Comparison of ENCODE assay signal across 8 mouse cellular contexts in the genomic region with DNA sequence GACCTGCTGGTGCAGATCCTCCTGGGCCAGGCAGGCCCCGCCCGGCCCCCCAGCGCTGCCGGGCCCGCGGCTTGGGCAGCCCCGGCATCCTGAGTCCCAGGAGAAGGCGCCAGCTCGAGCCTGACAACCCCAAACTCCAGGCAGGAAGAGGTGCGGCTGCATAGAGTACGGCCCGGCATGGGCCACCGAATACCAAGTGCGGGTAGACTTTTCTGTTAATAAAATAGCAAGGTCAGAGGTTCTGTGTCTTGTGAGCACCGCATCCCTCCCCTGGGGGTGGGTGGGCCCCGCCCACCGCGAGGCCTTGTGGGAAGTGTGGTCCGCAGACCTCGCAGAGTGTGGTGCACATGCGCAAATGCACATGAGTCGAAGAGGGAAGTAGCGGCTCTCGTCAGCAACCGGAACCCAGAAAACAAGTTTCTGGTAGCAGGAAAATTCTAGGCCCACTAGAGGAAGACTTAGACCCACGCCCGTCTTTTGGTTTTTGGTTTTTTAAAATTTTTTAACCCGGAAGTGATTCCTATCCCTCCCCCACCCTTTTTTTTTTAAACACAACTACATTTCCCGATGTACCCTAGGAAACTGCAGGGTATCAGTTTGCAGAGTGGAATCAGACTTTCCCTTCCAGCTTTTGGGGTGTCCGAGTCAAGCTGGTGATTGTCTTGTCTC. TPM values are rescaled to one million over a fixed set of nuclear protein-coding genes. Genes with fewer than 3 reads are reported as not detected.
DNase-seq lines count a peak whose midpoint lies in the region; ATAC-seq lines count a peak whose summit lies in the region.

No protein-coding gene starts in this region.

- H3K9me3 ChIP-seq in hindbrain, embryonic 16.5 days (ENCODE audit: control insufficient read depth, low read length), result no peaks in the 10 kb centered on the region

- peak overlapping the region; percentile 52; the same call in 1 of the 2 replicates for H3K27ac ChIP-seq in hindbrain, embryonic 16.5 days (ENCODE audit: low read depth, low read length)
- peak overlapping the region; percentile 86 for H3K27ac ChIP-seq in macrophage

- H3K4me3 ChIP-seq in hindbrain, embryonic 16.5 days (ENCODE audit: low read length), result peak overlapping the region; percentile 56
- peak overlapping the region; percentile 49 for H3K4me3 ChIP-seq in macrophage (ENCODE audit: inconsistent target)

- no peaks in the 10 kb centered on the region; the same call in 1 of the 2 replicates for H3K27me3 ChIP-seq in hindbrain, embryonic 16.5 days (replicated peaks; ENCODE audit: control insufficient read depth, insufficient read depth, low read length)

- WGBS in hindbrain, embryonic 16.5 days, result under 1% methylated on average over 30 of the region's 30 CpGs
- WGBS in macrophage (ENCODE audit: missing documents), result 3% methylated on average over 30 of the region's 30 CpGs

- H3K4me2 ChIP-seq in hindbrain, embryonic 16.5 days (ENCODE audit: low read length), result peak overlapping the region; percentile 83

- peak; percentile 95 for DNase-seq in T-cell, adult 2 months (ENCODE audit: low spot score)
- DNase-seq in cerebellum, postnatal 36 days, result peak; percentile 90 to 93
- peak; percentile 96 for DNase-seq in gastrocnemius, adult 18-20 months (ENCODE audit: low spot score)
- DNase-seq in left cerebral cortex, adult 18-20 months (ENCODE audit: low spot score in 2 of 2), result peak; percentile 91 to 92
- peak; percentile 93 for DNase-seq in right cerebral cortex, adult 18-20 months
- peak; percentile 67 for DNase-seq in urinary bladder, postnatal 10 days (ENCODE audit: low spot score)

- peak; percentile 84 for ATAC-seq in hindbrain, embryonic 16.5 days

- H3K4me1 ChIP-seq in hindbrain, embryonic 16.5 days (ENCODE audit: control insufficient read depth, insufficient read depth, low read depth, low read length), result peaks cover 16% of the 10 kb centered on the region

- no peaks in the 10 kb centered on the region; the same call in 1 of the 2 replicates for H3K36me3 ChIP-seq in hindbrain, embryonic 16.5 days (ENCODE audit: control insufficient read depth, insufficient read depth, low read length)
- H3K36me3 ChIP-seq in macrophage (ENCODE audit: inconsistent target), result no peaks in the 10 kb centered on the region; the same call in 1 of the 2 replicates

- peak overlapping the region; percentile 76 for H3K9ac ChIP-seq in hindbrain, embryonic 16.5 days (ENCODE audit: low read depth, low read length)

- H3K79me2 ChIP-seq in macrophage (ENCODE audit: inconsistent target), result peaks cover 18% of the 10 kb centered on the region; the same call in 1 of the 2 replicates

RNA-seq across cellular contexts. Expression of a gene that starts 3.4 kb away (rescaled TPM):
- not detected for total RNA-seq in gastrocnemius, adult 18-20 months (2021)
- polyA plus RNA-seq in hindbrain, embryonic 16.5 days (2015; fragmentation: Nextera tagmentation; extraction: Ambion mirVana), result 0.90 and 0.94 TPM in 2 replicates
- total RNA-seq in left cerebral cortex, adult 18-20 months (2021), result under 1 TPM; 0.42 to 0.53 TPM
- 1 to 10 TPM in 6 of 26 experiments, under 1 TPM in 2, not detected in 18; 0.68 to 3.9 (median 1.9) TPM for total RNA-seq in macrophage (2018; cell fraction: chromatin; rRNA removed)
- total RNA-seq in macrophage (2018; cell fraction: cytosol; rRNA removed), result under 1 TPM in 1 of 26 experiments, not detected in 25; 0.22 TPM
- 1 to 10 TPM in 8 of 26 experiments, under 1 TPM in 2, not detected in 16; 0.68 to 3.8 (median 1.3) TPM for total RNA-seq in macrophage (2018; cell fraction: nucleus; rRNA removed)
- polyA plus RNA-seq in macrophage (2018), result not detected in 3 replicates

RNA-seq across cellular contexts. Expression of a gene that starts 7.2 kb away (rescaled TPM):
- 10 to 100 TPM; 12.3 to 16.9 TPM for total RNA-seq in gastrocnemius, adult 18-20 months (2021)
- polyA plus RNA-seq in hindbrain, embryonic 16.5 days (2015; fragmentation: Nextera tagmentation; extraction: Ambion mirVana), result 5.9 and 6.2 TPM in 2 replicates
- 10 to 100 TPM; 45.1 to 45.4 TPM for total RNA-seq in left cerebral cortex, adult 18-20 months (2021)
- total RNA-seq in macrophage (2018; cell fraction: chromatin; rRNA removed), result 100 to 1,000 TPM in 2 of 26 experiments, 10 to 100 TPM in 21, 1 to 10 TPM in 3; 6.4 to 119 (median 41.6) TPM
- 10 to 100 TPM; 10.9 to 33.8 (median 25.4) TPM for total RNA-seq in macrophage (2018; cell fraction: cytosol; rRNA removed)
- 10 to 100 TPM; 12.1 to 87.1 (median 40.9) TPM for total RNA-seq in macrophage (2018; cell fraction: nucleus; rRNA removed)
- 25.5 to 39.0 TPM (median 26.7 TPM) in 3 replicates for polyA plus RNA-seq in macrophage (2018)

RNA-seq across cellular contexts. Expression of a gene that starts 7.3 kb away (rescaled TPM):
- 1 to 10 TPM; 2.0 to 2.4 TPM for total RNA-seq in gastrocnemius, adult 18-20 months (2021)
- polyA plus RNA-seq in hindbrain, embryonic 16.5 days (2015; fragmentation: Nextera tagmentation; extraction: Ambion mirVana), result 1.1 TPM in 2 replicates
- under 1 TPM in 1 of 2 experiments, not detected in 1; 0.61 TPM for total RNA-seq in left cerebral cortex, adult 18-20 months (2021)
- 1 to 10 TPM in 18 of 26 experiments, under 1 TPM in 2, not detected in 6; 0.49 to 7.5 (median 2.0) TPM for total RNA-seq in macrophage (2018; cell fraction: chromatin; rRNA removed)
- total RNA-seq in macrophage (2018; cell fraction: cytosol; rRNA removed), result 1 to 10 TPM; 1.4 to 9.1 (median 3.5) TPM
- total RNA-seq in macrophage (2018; cell fraction: nucleus; rRNA removed), result 1 to 10 TPM in 21 of 26 experiments, under 1 TPM in 3, not detected in 2; 0.72 to 10.0 (median 2.1) TPM
- 1.9 to 5.2 TPM (median 2.9 TPM) in 3 replicates for polyA plus RNA-seq in macrophage (2018)

RNA-seq across cellular contexts. Expression of a gene that starts 16.6 kb away (rescaled TPM):
- under 1 TPM; 0.09 to 0.11 TPM for total RNA-seq in gastrocnemius, adult 18-20 months (2021)
- 9.6 and 11.3 TPM in 2 replicates for polyA plus RNA-seq in hindbrain, embryonic 16.5 days (2015; fragmentation: Nextera tagmentation; extraction: Ambion mirVana)
- total RNA-seq in left cerebral cortex, adult 18-20 months (2021), result 1 to 10 TPM; 1.8 to 2.7 TPM
- under 1 TPM in 1 of 26 experiments, not detected in 25; 0.35 TPM for total RNA-seq in macrophage (2018; cell fraction: chromatin; rRNA removed)
- total RNA-seq in macrophage (2018; cell fraction: cytosol; rRNA removed), result under 1 TPM in 4 of 26 experiments, not detected in 22; 0.05 to 0.97 (median 0.46) TPM
- total RNA-seq in macrophage (2018; cell fraction: nucleus; rRNA removed), result not detected
- 0.07 TPM in 1 of 3 replicates, not detected in the others for polyA plus RNA-seq in macrophage (2018)

RNA-seq across cellular contexts. Expression of a gene that starts 31.9 kb away (rescaled TPM):
- 100 to 1,000 TPM; 155 to 157 TPM for total RNA-seq in gastrocnemius, adult 18-20 months (2021)
- polyA plus RNA-seq in hindbrain, embryonic 16.5 days (2015; fragmentation: Nextera tagmentation; extraction: Ambion mirVana), result 202 and 254 TPM in 2 replicates
- 100 to 1,000 TPM; 259 to 269 TPM for total RNA-seq in left cerebral cortex, adult 18-20 months (2021)
- total RNA-seq in macrophage (2018; cell fraction: chromatin; rRNA removed), result 10 to 100 TPM in 9 of 26 experiments, 1 to 10 TPM in 17; 2.1 to 17.5 (median 6.5) TPM
- 10 to 100 TPM; 53.6 to 92.3 (median 75.5) TPM for total RNA-seq in macrophage (2018; cell fraction: cytosol; rRNA removed)
- 10 to 100 TPM; 11.1 to 45.7 (median 24.4) TPM for total RNA-seq in macrophage (2018; cell fraction: nucleus; rRNA removed)
- polyA plus RNA-seq in macrophage (2018), result 59.2 to 70.1 TPM (median 67.5 TPM) in 3 replicates

Comparison
In these comparisons a context has a peak if more than half of its experiments do, and no peak if none do; other contexts are left out.
1. Peak in every context shown above with its lines: DNase-seq, ATAC-seq, H3K4me3 ChIP-seq and H3K27ac ChIP-seq.